Mouse (Mus musculus): ENCODE measurements at regions not wholly inside any gene's neighbourhood (a gene's known extent, or its start where the extent isn't known, plus 50 kb on each side); places are given as distances from the start of the nearest gene placed in this dataset.

DNA sequence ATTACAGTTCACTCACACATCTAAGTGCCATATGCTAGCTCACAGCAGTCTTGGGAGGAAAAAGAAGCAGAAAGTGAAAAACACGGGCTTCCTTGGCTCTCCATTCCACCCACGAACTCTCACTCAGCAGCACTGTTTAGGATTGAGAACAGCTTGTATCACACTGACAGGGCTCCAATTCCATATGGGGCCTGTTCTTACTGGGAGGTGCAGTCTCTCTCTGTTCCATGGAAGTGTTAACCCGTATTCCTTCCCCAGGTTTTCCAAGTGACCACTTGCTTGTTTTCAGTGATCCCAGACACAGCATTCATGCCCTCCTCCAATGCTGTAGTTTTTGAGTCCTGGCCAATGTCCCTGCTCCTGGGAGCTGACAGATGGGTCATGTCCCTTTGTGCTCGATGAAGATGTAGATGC is 111.5 kb upstream of the C1qtnf3 start:
- DNase-seq: peak; percentile 87

DNA sequence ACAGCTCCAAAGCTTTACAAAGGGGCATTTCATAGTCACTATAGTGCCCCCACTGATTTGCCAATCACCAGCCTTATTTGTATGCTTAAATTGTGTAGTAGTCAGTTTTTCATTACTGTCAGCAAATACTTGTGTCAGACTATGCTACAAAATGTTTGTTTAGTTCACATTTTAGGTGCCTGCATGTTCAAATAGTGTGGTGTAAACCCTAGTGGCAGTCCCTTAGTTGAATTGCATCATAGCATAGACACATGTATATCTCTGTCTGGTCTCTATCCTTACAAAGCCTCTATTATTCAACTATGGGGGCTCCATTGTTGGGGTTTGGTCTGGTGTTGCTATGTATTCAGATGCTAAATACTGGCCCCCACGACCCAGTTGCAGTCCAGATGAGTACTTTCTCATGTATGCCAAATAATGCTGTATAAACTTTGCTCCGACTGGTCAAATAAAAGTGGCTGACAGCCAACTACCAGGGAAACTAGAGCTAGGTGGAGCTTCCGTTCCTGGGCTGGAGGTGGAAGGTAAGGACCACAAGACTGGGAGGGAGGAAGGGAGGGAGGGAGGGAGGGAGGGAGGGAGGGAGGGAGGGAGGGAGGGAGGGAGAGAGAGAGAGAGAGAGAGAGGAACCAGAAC is 109.0 kb upstream of the C1qtnf3 start:
- DNase-seq: no peak

DNA sequence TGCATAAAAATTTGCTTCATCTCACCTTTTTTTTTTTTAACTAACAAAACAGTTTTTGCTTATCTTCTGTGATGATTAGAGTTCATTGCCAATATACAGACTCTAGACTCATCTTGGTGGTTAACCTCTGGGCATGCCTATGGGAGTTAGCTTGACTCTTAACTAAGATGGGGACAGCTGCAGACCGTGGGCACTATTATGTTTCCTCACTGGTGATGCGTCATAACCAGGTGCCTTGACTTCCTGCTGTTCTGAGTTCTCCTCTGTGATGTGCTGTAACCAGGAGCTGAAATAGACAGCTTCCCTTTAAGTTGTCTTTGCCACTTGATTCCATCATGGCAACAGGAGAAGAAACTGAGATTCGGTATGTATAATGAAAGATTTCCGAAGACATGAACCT is 105.4 kb upstream of the C1qtnf3 start:
- no peak for DNase-seq

DNA sequence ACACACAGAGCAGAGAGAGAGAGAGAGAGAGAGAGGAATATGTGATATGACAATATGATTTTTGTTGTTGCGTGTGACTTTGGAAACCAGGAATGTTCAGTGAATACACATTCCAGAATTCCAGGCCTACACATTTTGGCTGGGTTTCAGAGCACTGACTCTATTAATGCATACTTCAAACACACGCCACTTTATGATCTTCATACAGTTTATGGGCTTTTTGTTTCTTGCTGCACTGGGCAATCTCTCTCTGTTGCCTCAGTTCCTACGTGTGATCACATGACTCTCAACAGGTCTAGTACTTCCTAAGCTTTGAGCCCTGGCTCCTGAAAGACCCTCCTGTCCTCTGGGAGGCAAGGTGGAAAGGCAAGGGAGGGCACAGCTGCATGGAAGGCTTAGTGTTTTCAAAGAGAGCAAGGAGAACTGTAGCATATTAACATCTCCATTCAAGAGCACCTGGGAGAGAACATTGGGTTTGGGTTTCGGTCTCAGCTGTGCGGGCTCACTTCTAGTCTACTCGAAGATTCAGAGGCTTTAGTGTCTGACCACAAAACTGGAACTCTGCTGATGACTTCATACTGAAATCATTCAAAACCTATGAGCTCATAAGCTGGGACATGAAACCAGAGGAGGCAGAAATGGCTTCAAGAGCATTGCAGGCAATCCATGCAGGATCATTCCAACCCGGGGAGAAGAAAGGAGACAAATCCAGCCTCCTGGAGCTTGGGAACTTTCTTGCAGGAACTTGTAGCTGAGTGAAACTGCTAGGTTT is 87.9 kb upstream of the C1qtnf3 start:
- DNase-seq: no peak

DNA sequence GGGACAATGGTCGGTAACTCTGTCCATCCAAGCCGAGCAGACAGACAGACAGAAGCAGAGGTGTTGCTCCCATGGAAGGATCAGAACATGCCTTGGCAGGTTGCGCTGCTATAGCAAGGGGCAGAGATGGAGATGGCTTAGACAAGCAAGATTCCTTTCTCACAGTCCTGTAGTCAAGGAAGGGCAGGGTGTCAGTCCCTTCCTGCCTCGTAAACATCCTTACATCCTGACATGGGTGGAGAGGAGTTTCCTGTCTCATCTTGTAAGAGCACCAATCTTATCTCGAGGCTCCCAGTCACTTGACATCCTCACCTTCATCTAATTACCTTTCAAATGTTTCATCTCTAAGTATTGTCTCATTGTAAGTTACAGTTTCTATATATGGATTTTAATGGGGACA is 87.0 kb upstream of the C1qtnf3 start:
- DNase-seq: no peak

DNA sequence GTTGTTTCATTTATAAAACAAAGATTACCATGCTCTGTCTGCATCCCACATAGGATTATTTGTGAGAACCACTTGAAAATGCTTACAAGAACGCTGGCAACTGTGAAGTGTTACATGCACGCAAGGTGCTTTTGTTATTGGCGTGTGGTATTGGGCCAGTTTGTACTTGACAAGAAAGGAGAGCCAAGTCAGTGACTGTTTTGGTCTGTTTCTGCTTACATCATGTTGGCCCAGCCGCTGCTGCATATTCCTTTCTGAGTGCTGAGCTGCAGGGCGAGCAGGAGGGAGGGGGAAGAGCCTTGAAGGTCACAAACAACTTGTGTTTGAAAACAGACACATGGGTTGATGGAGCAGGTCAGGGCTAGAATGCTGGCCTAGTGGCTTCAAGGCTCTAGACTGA is 85.3 kb upstream of the C1qtnf3 start:
- DNase-seq: peak; percentile 27

DNA sequence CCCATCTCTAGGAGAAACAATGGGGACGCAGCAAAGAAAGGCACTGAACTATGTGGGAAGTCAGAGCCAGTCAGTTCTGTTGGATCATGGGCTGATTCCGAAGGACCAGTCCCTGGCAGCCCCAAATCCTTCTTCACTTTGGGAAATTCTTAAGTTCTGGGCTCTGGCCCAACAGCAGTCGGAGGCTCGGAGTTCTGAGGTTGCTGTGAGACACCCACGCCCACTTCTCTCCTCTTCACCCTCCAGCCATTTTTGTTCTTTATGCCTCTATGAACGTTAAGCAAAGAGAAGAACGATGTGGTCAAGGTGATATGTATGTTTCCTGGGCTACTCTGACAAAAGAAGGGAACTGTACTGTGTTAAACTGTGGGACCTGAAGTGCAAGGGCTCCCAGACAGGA is 84.0 kb upstream of the C1qtnf3 start:
- no peak for DNase-seq

DNA sequence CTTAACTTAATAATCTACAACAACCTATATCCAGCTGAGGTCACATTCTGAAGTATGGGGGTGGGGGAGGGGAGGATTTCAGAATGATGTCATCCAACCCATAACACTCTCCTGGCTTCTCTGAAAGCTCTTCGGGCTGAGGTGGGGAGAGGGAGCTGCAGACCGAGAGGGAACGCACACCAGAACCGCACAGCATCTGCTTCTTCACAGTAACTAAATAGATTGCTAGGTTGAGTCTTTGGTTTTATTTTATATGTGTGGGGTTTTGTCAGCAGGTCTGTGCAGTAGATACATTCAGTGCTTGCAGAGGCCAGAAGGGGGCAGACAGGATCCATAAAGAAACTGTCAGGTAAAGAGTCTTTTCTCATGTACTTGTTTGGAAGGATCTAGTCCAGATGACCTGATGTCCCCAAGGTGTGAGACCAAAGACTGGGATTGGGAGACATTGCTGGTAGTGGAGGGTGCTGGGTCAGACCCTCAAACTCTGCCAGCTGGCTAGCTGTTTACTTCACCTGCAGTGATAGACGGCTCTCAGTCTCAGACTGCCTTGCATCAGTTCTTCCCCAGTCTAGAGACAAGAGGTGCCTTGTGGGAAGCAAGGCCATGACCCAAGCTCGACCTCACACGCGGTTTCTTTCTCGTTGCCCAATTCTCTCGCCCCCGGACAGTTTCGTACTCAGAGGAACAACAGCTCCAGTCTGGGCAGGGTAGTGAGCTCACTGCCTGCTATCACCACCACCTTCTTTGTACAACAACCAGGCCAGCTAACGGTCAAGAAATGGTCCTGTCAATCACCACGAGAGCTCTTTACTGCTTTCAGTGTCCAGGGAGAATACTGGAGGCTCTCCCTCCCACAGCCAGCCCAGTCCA is 83.2 kb upstream of the C1qtnf3 start:
- DNase-seq: peak; percentile 45

DNA sequence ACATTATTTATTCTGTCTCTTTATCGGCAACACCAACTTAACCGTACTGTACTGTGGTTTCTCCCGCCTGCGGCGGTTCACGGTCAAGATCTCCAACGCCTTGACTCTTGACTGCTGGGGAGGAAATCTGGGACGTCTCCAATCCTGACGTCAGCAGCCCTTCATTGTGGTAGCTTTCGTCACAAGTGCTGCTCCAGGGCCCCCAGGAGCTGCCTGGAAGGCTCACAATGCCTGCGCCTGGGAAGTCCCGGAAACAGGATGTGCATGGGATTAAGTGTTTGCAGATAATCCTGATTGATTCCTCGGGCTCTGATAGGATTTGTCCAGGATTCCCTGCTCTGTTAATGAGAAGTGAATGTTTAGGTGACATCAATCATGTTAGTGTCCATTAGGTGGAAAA is 82.3 kb upstream of the C1qtnf3 start:
- no peak for DNase-seq

DNA sequence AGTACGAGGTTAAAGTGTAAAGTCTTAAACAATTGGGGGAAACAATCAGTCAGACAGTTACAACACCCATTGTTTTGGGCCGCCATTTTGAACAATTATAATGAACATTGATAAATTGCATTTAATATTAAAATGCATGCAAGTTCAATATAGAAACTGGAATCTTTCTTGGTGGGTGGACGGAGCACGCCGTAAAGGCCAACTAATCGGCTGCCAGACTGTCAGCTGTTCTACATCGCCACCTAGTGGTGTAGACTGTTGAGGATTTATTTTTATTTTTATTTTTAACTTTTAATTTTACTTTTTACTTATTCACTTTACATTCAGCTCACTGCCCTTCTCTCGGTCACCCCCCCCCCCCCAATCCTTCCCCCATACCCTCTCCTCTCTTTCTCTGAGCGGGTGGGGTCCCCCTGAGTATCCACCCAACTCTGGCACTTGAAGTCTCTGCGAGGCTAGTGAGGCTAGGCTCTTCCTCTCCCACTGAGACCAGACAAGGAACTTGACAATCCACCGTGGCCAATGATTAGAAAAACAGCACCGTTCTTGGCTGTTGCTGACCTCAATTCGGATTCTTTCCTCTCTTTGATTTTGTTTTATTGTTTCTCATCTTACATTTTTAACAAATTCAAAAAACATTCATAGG is 79.7 kb upstream of the C1qtnf3 start:
- no peak for DNase-seq

DNA sequence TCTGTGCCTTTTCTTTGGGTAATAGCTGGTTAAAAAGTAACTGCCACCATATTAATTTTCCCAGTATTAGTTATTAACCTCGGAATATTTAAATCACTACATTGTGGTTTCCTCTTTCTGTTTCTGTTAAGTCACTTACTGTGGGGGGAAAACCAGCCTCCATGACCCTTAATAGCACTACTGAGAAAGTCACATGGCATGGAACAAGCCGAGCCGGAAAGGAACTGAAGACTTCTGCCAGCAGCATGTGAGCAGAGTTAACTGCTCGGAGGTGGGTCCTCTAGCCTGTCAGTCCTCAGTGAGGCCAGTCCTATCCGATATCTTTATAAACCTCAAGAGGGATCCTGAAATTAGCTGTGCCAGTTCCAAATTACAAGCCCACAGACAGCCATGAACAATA is 75.8 kb upstream of the C1qtnf3 start:
- DNase-seq: peak; percentile 44

DNA sequence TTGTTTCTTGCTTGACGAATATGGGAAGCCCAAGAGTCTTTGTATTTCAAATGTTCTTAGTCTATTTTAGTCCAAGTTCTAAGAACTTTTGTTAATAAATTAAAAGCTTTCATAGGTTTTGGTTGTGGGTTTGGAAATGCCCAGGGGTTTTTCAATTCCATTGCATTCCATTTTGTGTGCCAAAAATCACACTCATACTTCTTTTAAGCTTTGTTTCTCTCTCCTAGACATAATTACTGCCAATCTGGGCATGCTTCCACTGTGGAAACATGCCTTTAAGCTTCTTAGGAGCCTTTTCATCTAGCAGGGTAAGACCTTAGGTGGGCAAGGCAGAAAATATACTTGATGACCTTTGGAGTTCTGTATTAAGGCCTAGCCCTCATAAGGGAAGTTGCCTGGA is 70.4 kb upstream of the C1qtnf3 start:
- no peak for DNase-seq

DNA sequence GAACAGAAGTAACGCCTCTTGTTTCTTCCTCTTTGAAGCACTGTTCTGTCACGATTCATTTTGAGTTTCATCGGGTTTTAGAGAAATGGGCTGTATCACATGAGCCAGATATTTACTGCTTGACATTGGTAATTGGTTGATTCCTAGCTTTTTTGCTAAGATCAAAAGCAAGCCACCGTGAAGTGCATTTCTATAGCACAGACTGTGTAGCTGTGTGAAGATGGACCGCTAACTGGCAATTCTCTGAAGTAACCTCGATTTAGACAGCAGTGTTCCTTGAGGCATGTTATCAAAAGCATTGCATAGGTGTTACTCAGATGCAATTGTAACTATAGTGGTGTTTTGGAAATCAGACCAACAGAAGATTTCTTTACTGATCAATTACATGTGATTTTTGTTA is 64.1 kb upstream of the C1qtnf3 start:
- DNase-seq: no peak

DNA sequence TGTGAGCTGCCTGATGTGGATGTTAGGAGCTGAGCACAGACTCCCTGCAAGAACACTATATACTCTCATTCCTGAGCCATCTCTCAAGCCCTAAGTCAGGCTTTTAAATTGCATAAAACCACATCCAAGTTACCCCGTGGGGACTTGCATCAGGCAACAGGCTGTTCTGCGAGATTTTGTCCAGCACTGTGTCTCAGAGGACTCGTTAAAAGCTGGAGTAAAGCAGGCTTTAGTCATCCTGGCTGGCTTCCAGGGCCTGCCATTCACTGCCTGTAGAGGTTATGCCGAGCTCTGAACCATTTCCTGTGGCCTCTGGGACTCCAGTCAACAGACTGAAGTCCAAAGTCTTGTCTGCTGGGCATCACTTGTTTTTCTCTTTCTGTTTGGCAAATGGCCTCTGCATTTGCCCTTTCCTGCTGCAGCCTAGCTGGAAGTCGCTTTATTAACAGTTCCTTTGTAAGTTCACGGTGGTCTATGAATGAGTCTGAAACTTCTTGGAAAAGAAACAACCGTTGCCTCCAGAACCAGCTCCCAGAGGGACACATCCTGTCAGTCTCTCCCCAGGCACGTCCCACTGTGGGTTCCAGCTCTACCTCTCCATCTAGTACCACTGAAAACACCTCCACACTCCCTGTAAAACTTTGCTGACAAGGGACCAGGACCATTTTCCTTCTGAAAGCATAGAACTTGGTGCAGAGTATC is 61.8 kb upstream of the C1qtnf3 start:
- DNase-seq: peak; percentile 23

DNA sequence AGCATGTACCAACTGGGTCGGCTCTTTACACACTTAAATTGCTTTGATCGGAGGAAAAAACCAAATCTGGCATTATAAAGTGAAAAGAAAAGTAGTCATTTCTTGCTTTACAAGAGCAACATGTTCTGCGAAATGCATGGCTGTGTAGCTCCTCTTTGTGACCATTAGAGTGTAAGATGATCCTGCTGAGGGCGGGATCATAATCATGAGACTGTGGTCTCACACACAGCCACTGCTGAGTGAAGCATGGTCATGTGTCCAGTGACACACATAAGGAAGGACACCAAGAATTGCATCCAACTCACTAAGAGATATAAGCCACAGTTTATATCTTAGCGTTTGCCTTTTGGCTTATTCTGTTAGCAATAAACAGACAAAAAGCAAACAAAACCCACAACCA is 53.8 kb upstream of the C1qtnf3 start:
- no peak for DNase-seq

DNA sequence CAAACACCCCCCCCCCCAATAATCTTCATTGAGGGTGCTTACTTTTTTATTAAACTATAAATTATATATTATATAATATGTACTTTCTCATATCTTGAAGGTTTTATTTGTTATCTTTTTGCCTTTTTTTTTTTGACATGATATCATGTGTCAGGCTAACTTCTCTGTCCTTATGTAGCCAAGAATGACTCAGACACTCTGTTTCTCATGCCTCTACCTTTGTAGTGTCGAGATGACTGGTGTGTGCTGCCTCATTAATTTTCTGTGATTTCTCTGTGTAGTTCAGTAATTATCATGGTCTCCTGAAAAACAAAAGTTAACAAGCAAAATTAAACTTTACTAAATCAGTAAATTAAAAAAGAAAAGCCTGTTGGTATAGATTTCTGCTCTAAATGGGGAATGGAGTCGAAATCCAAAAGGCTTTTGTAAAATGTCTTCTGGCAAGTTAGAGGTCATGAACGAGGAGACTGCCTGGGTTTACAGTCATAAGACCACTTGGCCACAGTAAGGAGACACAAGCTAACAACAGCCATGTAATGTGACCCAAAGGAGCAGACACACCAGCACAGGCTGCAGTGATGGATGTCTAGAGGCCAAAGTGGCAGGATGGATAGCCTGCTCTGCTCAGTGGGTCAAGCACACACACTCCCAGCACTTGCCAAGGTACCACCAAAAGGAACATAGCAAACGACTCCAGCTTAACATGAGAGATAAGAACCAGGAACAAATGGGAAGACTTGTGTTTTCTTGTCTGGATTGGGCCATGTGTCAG is 53.2 kb upstream of the C1qtnf3 start:
- DNase-seq: no peak

DNA sequence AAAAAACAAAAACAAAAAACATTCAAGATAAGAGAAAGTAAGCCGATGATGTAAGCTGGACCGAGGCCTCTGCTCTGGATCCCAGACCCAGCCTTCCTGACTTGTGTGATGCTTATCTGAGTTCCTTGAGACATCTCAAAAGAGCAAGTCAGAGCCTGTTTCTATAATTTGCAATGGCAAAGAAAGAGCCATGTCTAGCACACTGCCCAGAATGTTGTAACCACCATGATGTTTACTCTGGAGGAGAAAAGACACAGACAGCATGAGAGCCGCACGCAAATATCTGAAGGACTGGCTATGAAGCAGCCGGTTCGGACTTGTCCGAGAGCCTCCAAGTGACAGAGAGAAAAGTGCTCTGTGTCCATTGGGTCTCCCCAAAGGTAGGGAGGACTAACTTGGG is 52.2 kb upstream of the C1qtnf3 start:
- no peak for DNase-seq

DNA sequence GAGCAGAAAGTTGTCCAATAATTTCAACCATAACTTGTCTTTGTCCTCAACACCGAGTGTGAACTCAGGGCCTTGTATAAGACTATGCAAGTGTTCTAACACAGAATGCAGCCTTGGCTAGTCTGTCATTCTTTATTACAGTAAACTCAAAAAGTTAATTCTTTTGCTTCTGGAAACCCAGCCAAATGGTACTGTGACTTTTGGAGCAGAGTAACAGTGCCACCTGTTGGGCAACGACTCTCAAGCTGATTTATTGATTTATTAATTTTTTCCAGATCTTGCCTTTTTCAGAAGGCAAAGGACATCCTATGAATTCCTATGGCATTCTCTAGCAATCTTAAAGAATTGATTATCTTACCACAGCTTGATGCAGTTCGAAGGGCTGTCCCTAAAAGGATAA is 51.1 kb upstream of the C1qtnf3 start:
- DNase-seq: no peak

DNA sequence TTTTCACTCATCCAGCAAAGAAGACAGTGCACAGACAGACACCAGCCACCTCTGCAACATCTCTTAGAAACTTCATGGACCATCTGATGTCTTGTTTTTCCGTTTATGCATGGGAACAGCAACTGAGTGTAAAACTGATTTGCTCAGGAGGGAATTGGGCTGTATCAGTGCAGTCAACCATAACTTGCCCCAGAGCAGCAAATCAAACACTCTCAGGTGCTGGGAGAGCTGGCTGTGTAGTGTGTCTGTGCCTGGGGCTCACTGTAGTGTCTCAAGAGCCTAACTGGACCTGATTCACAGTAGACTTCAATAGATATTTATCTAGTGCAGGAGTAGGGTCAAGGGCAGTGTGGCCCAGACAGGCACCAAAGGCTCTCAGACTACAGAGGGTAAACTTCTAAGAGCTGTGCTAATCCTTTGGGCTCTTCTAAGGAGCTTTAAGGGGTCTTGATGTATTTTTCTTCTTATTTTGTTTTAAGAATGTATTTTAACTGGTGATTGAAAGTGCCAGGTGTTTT is 50.3 kb upstream of the C1qtnf3 start:
- no peak for DNase-seq
